Mouse (Mus musculus) 3T3-L1 (cell line): ENCODE data around the gene Spata17.

Experiments used
- DNase-seq: peaks from one replicate; pipeline ENCODE4 v3.0.0-alpha.2; 2015; ENCODE audit warnings: low read depth, low spot score

Spata17 gene

GRCm38 (mm10) chr1:187215181-187216116, at the start of gene Spata17, which contains the start of gene Gpatch2:
TSS of gene Spata17 (minus strand) at chr1:187215465.
TSS of gene Gpatch2 (plus strand) at chr1:187215508.
- DNase-seq: peak; percentile 94

DNA sequence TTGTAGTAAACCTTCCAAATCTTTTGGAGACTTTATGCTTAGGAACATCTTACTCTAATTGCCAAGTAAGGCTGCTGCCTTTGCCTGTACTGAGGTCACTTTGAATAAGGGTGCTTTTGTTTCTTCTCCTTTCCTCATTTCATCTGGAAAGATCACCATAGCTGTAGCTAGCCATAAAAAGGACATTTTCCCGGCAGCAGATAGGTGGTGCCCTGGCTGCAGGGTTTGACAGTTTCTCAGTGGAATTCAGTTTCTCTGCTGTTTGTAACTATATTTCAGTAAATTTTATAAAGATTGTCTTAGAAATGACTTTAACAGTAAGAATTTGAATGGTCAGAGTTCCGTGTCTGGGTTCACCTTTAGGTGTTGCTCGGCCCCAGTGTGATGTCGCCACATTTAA, 43.5 kb upstream of the Spata17 start:
- DNase-seq: no peak

- DNase-seq: no peak
Observed at GRCm38 (mm10) chr1:187250741-187251262, 35.5 kb upstream of the Spata17 start.

GRCm38 (mm10) chr1:187244734-187245133, 29.5 kb upstream of the Spata17 start:
- no peak for DNase-seq

- DNase-seq: no peak
Observed at GRCm38 (mm10) chr1:187241329-187241728, 26.1 kb upstream of the Spata17 start.

- DNase-seq: no peak
Observed at GRCm38 (mm10) chr1:187240304-187240703, 25.0 kb upstream of the Spata17 start.

GRCm38 (mm10) chr1:187238061-187238460, 22.8 kb upstream of the Spata17 start:
- DNase-seq: no peak

DNA sequence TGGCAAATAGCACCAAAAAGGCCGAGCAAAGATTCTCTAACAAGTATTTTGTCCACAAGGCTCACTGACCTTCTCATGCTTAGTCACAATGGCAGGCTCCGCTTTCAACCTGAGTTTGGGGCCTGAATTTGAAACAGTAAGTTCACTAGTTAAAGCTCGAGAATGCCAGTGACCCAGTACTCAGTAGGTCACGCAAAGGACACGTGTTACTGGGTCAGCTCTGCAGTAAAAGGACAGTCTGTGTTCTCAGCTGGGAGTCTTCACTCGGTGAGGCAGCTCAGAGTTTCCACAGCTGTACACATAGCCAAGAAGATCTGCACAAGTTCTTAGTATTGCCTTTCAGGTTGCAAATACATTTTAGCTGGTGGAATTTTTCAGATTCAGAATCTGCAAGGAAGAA, 21.0 kb upstream of the Spata17 start:
- no peak for DNase-seq

DNA sequence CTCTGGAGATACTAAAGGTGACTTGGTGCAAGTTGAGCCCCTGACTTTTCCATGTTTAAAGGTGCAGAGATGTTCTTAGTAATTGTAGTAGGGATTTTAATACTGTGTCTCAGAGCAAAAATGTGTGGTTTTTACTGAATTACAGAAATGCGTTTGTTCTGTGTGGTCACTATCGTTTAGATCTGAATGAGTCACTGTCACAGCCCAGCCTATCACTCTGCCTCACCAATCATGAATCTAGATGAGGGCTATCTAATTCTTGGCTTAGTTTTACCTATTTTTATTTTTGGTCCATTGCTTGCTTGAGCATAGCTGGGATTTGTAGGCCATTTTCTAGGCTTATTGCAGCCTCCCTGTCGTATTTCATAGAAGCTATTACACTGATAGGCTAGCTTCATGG, 19.9 kb upstream of the Spata17 start:
- no peak for DNase-seq

DNA sequence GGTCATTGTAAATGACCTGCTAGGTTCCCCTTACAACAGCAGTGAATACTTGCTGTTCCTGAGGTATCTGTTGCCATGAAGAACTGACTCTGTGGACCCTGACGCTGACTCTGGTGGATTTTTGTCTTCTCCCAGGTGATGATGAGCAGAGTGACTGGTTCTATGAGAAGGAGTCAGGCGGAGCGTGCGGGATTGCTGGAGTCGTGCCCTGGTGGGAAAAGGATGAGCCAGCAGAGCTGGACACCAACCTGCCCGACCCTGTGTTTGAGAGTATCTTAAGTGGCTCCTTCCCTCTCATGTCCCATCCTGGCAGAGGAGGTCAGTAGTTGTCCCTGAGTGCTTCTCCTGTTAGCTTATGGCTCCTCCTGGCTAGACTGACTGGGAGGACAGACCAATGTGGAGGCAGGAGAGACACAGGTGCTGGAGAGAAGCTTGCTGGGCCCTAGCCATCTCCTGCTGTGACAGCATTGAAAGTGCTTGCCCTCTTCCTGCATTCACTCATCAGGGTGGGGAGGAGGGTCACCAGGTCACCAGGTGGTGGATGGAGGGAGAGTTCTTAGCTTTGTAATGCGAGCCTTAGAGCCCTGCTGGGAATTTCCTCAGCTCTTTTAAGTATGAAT, 17.8 kb upstream of the Spata17 start:
- DNase-seq: no peak

GRCm38 (mm10) chr1:187232196-187232955, 17.1 kb upstream of the Spata17 start:
- no peak for DNase-seq

- DNase-seq: no peak
Observed at GRCm38 (mm10) chr1:187230255-187230654, 15.0 kb upstream of the Spata17 start.

GRCm38 (mm10) chr1:187228414-187229146, 13.3 kb upstream of the Spata17 start:
- no peak for DNase-seq

DNA sequence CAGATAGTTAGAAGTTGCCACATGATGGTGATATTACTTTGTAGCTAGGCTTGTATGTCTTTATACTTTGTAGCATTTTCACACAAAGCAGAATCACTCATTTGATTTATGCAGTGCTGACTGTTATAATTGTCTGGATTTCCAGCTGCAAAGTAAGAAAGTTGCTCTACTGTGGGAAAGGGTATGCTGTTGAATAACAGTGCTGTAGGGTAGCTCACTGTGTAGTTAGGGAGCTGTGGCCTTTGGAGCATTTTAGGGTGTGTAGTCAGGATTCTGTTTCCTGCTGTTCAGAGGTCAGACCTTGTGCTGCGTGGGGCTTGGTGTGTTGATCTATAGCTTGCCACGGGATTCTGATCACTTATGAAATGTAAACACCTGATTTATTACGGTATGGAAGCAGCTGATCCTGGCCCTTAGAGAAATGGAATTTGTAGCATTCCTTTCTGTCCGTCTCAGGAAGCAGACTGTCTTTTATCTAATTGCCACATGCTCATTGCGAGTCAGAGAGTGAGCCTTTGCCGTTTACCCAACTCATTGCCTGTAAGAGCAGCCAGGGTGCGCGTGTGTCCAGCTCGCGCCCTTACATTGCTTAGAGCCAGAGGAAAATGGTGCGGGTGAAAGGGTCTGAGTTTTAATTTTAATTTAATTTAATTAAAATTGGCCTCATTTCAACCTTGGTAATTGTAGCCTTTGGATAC, 11.2 kb upstream of the Spata17 start:
- peak; percentile 41 for DNase-seq

DNA sequence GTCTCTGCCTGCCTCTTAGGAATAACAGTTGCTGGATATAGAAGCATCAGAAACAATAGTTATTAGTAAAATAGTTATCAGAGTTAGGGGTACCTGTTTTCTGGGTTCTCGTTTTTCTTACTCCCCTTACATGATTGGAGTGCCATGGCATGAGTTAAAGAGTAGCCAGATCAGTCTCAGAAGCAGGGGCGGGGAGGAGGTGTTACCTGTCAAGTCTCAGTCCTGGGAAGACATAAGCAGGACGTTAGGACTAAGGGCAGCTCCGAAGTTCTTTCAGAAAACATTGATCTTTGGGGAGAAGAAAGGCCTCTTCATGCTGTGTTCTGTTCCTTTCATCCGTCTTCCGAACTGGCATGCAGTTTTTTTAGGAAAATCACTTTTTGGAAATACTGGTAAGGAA, 5.5 kb upstream of the Spata17 start:
- no peak for DNase-seq

DNA sequence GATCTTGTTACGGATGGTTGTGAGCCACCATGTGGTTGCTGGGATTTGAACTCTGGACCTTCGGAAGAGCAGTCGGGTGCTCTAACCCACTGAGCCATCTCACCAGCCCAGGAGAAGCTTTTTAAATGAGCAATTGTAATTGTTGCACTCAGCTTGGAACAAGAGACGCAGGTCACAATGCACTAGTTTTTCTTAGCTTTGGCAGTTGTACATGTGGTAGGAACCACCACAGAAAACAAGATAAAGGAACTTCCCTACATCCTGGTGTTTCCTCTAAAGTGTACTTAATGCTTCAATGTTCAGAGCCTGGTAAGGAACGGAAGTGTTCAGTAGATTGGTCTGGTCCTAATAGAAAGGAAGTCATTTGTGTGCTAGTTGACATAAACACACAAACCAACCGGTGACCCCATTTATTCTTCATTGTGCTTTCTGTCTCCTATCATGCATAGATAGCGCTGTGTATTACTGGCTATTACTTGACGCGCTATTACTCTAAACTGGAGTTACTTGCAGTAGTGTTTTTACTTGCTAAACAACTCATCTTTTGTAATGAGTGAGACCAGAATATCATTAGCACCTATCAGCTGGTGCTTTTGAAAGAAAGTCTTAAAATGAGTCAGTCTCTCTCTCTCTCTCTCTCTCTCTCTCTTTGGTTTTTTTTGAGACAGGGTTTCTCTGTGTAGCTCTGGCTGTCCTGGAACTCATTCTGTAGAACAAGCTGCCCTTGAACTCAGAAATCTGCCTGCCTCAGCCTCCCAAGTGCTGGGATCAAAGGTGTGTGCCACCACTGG, 1.6 kb upstream of the Spata17 start:
- DNase-seq: no peak

GRCm38 (mm10) chr1:187210736-187211135, 4.5 kb downstream of the Spata17 start:
- DNase-seq: no peak

DNA sequence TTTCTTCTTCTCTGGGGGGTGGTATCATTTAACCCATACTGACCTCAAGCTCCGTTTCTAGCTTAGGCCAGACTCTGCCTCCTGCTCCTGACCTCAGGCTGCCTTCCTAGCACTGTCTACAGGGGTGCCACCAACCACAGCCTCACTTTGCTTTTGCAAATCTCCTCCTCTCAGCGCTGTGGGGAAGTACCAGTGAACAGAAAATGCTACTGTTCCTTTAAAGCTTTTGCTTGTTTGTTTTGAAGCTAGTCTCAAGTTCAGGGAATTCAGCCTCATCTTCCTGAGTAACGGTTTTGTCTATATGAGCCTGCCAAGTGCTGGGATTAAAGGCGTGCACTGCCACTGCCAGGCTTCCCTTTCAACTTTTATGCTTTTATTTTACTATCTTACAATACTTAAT, 5.8 kb downstream of the Spata17 start:
- DNase-seq: no peak

DNA sequence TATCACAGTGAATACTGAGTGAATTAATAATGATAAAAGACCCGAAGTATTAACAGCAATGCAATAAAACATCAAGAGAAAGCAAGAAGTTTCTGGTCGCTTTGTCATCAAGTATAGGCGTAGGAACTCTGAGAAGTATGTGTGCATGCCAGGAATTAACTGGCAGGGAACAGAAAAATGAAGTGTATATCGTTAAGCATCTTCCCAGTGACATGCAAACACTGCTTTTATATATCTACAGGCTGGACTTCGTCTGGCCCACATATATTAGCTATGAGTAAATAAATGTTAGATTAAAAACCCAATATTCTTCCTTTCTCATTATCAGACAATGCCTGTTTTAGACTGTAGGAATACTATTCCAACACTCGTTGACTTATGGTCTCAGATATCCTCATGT, 9.8 kb downstream of the Spata17 start:
- DNase-seq: no peak

DNA sequence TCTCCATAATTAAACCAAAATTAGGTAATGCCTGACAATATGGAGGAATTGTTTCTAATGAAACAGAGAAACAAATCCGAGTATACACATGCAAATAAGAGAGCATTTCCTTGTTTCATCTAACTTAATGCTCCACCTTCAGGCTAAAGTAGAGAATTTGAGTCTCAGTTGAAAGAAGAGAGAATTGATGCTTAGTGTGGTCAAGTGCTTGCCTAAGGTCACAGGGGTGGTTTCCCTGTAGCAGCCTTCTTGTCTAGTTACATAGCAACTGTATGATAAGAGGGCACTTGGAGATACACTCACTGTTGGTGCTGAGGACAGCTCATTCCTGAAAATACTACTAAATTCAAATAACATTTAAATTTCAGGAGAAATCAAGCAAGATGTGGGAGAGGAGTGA, 36.7 kb downstream of the Spata17 start:
- no peak for DNase-seq
